Mouse (Mus musculus): ENCODE data around the gene Gabpb1. TPM values are rescaled to one million over a fixed set of nuclear protein-coding genes. Genes with fewer than 3 reads are reported as not detected.
A peak's percentile ranks its signal among the peaks of the same experiment; 100 is the strongest.

Gabpb1 gene
- polyA plus RNA-seq (2015; fragmentation: Nextera tagmentation; extraction: Ambion mirVana), result 12.6 and 13.2 TPM in 2 replicates

DNA sequence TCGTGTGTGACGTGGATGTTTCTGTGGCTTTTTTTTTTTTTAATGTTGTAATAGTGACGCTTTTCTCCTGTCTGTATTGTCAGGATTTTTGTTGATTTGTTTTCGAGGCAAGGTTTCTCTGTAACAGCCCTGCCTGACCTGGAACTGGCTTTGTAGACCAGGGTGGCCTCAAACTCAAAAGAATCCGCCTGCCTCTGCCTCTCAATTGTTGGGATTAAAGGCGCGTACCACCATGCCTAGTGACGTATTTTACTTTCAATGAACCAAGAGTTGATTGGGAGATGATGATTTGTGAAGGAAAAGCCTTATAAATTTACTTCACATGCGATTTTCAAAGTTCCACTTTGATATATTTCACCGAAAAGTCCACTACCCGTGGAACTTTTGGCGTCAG is at the start of gene Gabpb1:
Gene Gabpb1 (minus strand): TSS at position 216 of the 394 bp plus-strand sequence.
- ATAC-seq (no peak), DNase-seq (no peak)
- Histone ChIP-seq H3K9ac (replicated peaks) (peak within 1 kb of the TSS; percentile 99), H3K36me3 (replicated peaks; ENCODE audit: insufficient read depth, low read length) (no peaks in the 10 kb centered on the region), H3K4me2 (ENCODE audit: low read depth, low read length) (peak within 1 kb of the TSS; percentile 84), H3K9me3 (ENCODE audit: low read length) (no peaks in the 10 kb centered on the region), H3K27me3 (ENCODE audit: insufficient read depth, low read length) (no peaks in the 10 kb centered on the region), H3K27ac (ENCODE audit: low read depth) (peak within 1 kb of the TSS; percentile 100), H3K4me1 (ENCODE audit: insufficient read depth) (peaks cover 22% of the 10 kb centered on the region), H3K4me3 (ENCODE audit: low read depth, low read length) (peak within 1 kb of the TSS; percentile 85)
- TF ChIP-seq CTCF (IDR thresholded peaks at IDR 0.05; ENCODE audit: low read depth) (no peak), EP300 (IDR thresholded peaks at IDR 0.05; ENCODE audit: low read depth) (no peak)
- 14% methylated on average over 12 of the region's 12 CpGs for WGBS (ENCODE audit: insufficient replicate concordance)

DNA sequence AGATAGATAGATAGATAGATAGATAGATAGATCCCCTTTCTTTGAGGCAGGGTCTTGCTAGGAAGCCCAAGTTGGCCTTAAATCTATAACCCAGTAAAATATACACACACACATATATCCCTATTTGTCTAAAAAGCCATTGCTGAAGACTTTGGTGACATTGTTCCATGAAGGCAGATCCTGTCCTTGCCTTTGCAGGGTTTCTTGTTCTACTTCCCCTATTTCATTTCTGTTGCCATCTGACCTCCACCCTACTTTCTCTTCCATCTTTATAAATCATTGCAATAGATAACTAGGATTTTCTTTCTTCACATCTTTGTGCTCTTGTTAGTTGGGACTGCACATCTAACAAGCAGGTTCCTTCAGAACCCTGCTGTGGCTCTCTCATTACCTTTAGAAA is 36.8 kb upstream of the Gabpb1 start:
- no peak for ATAC-seq
- peaks cover 14% of the 10 kb centered on the region for H3K4me1 ChIP-seq (ENCODE audit: insufficient read depth)
- H3K9me3 ChIP-seq (ENCODE audit: low read length), result no peaks in the 10 kb centered on the region
- no peak overlapping the region for H3K9ac ChIP-seq (replicated peaks)
- no peak overlapping the region for H3K4me2 ChIP-seq (ENCODE audit: low read depth, low read length)
- no peak for DNase-seq
- H3K27me3 ChIP-seq (ENCODE audit: insufficient read depth, low read length), result no peaks in the 10 kb centered on the region
- no peak overlapping the region for H3K4me3 ChIP-seq (ENCODE audit: low read depth, low read length)
- H3K36me3 ChIP-seq (replicated peaks; ENCODE audit: insufficient read depth, low read length), result no peaks in the 10 kb centered on the region
- TF ChIP-seq CTCF (IDR thresholded peaks at IDR 0.05; ENCODE audit: low read depth) (no peak), EP300 (IDR thresholded peaks at IDR 0.05; ENCODE audit: low read depth) (no peak)
- no peak overlapping the region for H3K27ac ChIP-seq (ENCODE audit: low read depth)

DNA sequence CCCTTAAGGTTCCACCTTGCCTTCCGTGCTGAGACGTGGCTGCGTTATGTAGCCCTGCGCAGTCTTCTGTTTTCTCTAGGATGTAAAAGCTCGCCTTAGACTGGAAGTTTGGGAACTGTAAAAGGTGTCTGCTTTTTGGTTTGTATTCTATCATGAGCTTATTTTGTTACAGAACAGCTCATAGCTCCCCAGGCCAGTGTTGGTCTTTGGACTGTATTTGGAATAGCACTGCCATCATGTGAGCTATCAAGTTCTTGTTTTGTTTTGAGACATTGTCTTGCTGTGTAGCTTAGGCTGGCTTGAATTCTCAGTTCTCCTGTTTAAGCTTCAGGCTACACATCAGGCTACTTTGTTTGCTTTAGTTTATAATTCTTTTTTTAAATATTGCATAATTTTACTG is 36.4 kb upstream of the Gabpb1 start:
- TF ChIP-seq CTCF (IDR thresholded peaks at IDR 0.05; ENCODE audit: low read depth) (no peak), EP300 (IDR thresholded peaks at IDR 0.05; ENCODE audit: low read depth) (no peak)
- no peaks in the 10 kb centered on the region for H3K36me3 ChIP-seq (replicated peaks; ENCODE audit: insufficient read depth, low read length)
- no peak overlapping the region for H3K27ac ChIP-seq (ENCODE audit: low read depth)
- H3K4me3 ChIP-seq (ENCODE audit: low read depth, low read length), result no peak overlapping the region
- H3K4me1 ChIP-seq (ENCODE audit: insufficient read depth), result peaks cover 14% of the 10 kb centered on the region
- no peaks in the 10 kb centered on the region for H3K9me3 ChIP-seq (ENCODE audit: low read length)
- no peak for ATAC-seq
- H3K27me3 ChIP-seq (ENCODE audit: insufficient read depth, low read length), result no peaks in the 10 kb centered on the region
- no peak overlapping the region for H3K9ac ChIP-seq (replicated peaks)
- no peak for DNase-seq
- 93% methylated on average over 5 of the region's 5 CpGs for whole genome bisulfite sequencing (ENCODE audit: insufficient replicate concordance)
- no peak overlapping the region for H3K4me2 ChIP-seq (ENCODE audit: low read depth, low read length)

DNA sequence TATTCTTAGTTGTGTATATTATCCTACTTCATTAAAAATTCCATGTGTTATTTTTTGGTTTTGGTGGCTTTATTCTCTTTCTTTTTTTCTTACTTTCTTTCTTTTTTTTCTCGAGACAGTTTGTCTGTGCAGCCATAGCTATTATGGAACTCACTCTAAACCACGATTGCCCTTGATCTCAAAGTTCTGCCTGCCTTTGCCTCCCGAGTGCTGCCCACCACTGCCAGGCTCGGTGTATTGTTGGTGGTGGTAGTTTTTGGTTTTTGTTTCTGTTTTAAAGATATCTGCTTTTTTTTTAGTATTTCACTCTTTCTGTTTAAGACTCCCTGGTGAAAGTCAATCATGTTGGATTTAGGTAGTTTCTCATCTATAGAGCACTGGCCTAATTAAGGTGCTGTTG is 32.2 kb upstream of the Gabpb1 start:
- ATAC-seq, result no peak
- Histone ChIP-seq H3K27me3 (ENCODE audit: insufficient read depth, low read length) (no peaks in the 10 kb centered on the region), H3K9ac (replicated peaks) (peak overlapping the region; percentile 97), H3K9me3 (ENCODE audit: low read length) (no peaks in the 10 kb centered on the region), H3K27ac (ENCODE audit: low read depth) (0 out of 2 replicates have a peak overlapping the region, but pooled peaks have one; percentile 93), H3K36me3 (replicated peaks; ENCODE audit: insufficient read depth, low read length) (no peaks in the 10 kb centered on the region), H3K4me2 (ENCODE audit: low read depth, low read length) (peak overlapping the region; percentile 78), H3K4me1 (ENCODE audit: insufficient read depth) (peaks cover 15% of the 10 kb centered on the region), H3K4me3 (ENCODE audit: low read depth, low read length) (peak overlapping the region; percentile 98)
- TF ChIP-seq CTCF (IDR thresholded peaks at IDR 0.05; ENCODE audit: low read depth) (no peak), EP300 (IDR thresholded peaks at IDR 0.05; ENCODE audit: low read depth) (no peak)
- 51% methylated on average over 4 of the region's 4 CpGs for WGBS (ENCODE audit: insufficient replicate concordance)
- DNase-seq, result no peak

DNA sequence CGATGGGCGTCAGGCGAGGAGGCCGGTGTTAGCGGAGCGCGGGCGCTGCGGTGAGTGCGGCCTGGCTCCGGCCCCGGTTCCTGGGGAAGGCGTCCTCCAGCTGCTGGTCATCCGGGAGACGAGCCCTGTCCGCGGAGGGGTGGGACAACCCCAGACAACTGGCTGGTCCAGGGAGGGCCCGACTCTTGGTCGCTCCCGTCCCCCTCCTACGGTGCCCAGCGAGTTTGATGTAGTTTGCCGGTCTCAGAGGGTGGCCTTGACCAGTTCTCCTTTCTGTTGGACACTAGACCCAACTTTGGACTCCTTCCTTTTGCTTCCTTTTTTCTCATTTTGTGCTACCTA is 31.3 kb upstream of the Gabpb1 start:
- Histone ChIP-seq H3K4me1 (ENCODE audit: insufficient read depth) (peaks cover 12% of the 10 kb centered on the region), H3K4me3 (ENCODE audit: low read depth, low read length) (peak overlapping the region; percentile 98), H3K27me3 (ENCODE audit: insufficient read depth, low read length) (no peaks in the 10 kb centered on the region), H3K9me3 (ENCODE audit: low read length) (no peaks in the 10 kb centered on the region), H3K9ac (replicated peaks) (peak overlapping the region; percentile 97), H3K36me3 (replicated peaks; ENCODE audit: insufficient read depth, low read length) (no peaks in the 10 kb centered on the region), H3K4me2 (ENCODE audit: low read depth, low read length) (peak overlapping the region; percentile 78), H3K27ac (ENCODE audit: low read depth) (peak overlapping the region; percentile 93)
- no peak for DNase-seq
- TF ChIP-seq EP300 (IDR thresholded peaks at IDR 0.05; ENCODE audit: low read depth), result no peak
- peak; percentile 77 for ATAC-seq
- WGBS (ENCODE audit: insufficient replicate concordance), result 0% methylated on average over 19 of the region's 23 CpGs

DNA sequence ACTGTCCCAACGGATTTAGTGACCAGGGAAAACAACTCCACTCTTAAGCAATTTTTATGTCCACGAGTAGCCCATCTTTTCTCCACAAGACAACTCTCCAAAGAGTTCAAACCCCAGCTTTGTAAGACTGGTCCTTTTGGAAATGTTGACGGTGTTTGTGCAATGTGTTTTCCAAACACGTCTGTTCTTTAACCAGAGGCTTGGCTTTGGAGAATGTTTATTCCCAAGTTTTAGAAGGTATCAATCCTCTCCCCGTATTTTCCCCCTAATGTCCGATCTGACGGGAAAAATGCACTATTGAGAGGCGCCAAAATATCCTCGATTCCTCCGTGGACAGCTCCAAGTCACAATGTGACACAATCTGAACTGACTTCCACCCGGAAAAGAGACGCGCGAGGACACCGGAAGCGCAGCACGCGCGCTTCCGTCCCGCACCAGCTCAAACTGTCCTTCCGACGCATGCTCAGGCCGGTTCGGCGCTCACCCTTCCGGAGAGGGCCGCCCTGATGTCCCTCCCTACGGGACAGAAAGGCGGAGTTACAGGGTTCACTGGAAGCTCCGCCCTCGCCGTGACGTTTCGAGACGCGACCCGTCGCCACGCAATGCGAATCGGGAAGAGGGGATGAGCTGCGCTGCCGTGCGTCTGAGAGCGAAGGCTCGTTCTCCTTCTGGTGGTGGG is 30.8 kb upstream of the Gabpb1 start, which contains the start of gene Usp8:
Gene Usp8 (plus strand): TSS at position 570 of the 679 bp plus-strand sequence.
- TF ChIP-seq EP300 (IDR thresholded peaks at IDR 0.05; ENCODE audit: low read depth), result peak; percentile 46; the same call in 1 of the 2 replicates
- TF ChIP-seq CTCF (IDR thresholded peaks at IDR 0.05; ENCODE audit: low read depth), result 0 out of 2 replicates have a peak, but pooled peaks have one; percentile 7
- ATAC-seq, result peak; percentile 100

More for the DNA sequence above, 30.8 kb upstream of the Gabpb1 start, which contains the start of gene Usp8:
- no peaks in the 10 kb centered on the region for H3K27me3 ChIP-seq (ENCODE audit: insufficient read depth, low read length)
- H3K36me3 ChIP-seq (replicated peaks; ENCODE audit: insufficient read depth, low read length), result no peaks in the 10 kb centered on the region
- peak within 1 kb of the TSS; percentile 97 for H3K9ac ChIP-seq (replicated peaks)
- DNase-seq, result peak; percentile 98
- peak within 1 kb of the TSS; percentile 98 for H3K4me3 ChIP-seq (ENCODE audit: low read depth, low read length)
- H3K4me2 ChIP-seq (ENCODE audit: low read depth, low read length), result peak within 1 kb of the TSS; percentile 78
- H3K27ac ChIP-seq (ENCODE audit: low read depth), result peak within 1 kb of the TSS; percentile 93
- H3K9me3 ChIP-seq (ENCODE audit: low read length), result no peaks in the 10 kb centered on the region
- H3K4me1 ChIP-seq (ENCODE audit: insufficient read depth), result peaks cover 12% of the 10 kb centered on the region
- 3% methylated on average over 46 of the region's 47 CpGs for WGBS (ENCODE audit: insufficient replicate concordance)
